ENCODE assay signal across 8 mouse cellular contexts in genomic region chr16:30282844-30283495, GRCm38 (mm10). TPM values are rescaled to one million over a fixed set of nuclear protein-coding genes. Genes with fewer than 3 reads are reported as not detected.
DNase-seq lines count a peak whose midpoint lies in the region; ATAC-seq and TF ChIP-seq lines count a peak whose summit lies in the region.

Gene Lrrc15 (minus strand): TSS chr16:30283256.

- WGBS in lung, embryonic 14.5 days = 7% methylated on average over 34 of the region's 34 CpGs
- 9% methylated on average over 34 of the region's 34 CpGs for WGBS in lung, adult 2 months
- WGBS in embryonic facial prominence, embryonic 15.5 days = 9% methylated on average over 34 of the region's 34 CpGs

- H3ac ChIP-seq in myocyte (ENCODE audit: control insufficient read depth, insufficient read length) = no peak within 1 kb of the TSS

- no peak within 1 kb of the TSS for H3K27ac ChIP-seq in lung, embryonic 14.5 days (ENCODE audit: low read depth)
- H3K27ac ChIP-seq in embryonic facial prominence, embryonic 15.5 days (replicated peaks) = no peak within 1 kb of the TSS

- ATAC-seq in lung, embryonic 14.5 days (ENCODE audit: insufficient read depth) = peak; percentile 48; the same call in 1 of the 2 replicates
- ATAC-seq in embryonic facial prominence, embryonic 15.5 days (ENCODE audit: insufficient number of reproducible peaks, low FRiP score, low TSS enrichment, low read depth) = no peak

- H3K27me3 ChIP-seq in lung, embryonic 14.5 days (ENCODE audit: insufficient read depth, low read length) = peaks cover 16% of the 10 kb centered on the region
- H3K27me3 ChIP-seq in embryonic facial prominence, embryonic 15.5 days = peaks cover 35% of the 10 kb centered on the region
- no peaks in the 10 kb centered on the region for H3K27me3 ChIP-seq in myocyte (ENCODE audit: control insufficient read depth, insufficient read depth, insufficient read length)

- H3K4me1 ChIP-seq in lung, embryonic 14.5 days (ENCODE audit: insufficient read depth) = peaks cover 10% of the 10 kb centered on the region; the same call in 1 of the 2 replicates
- no peaks in the 10 kb centered on the region for H3K4me1 ChIP-seq in lung, adult 2 months (ENCODE audit: control insufficient read depth, insufficient read depth, low read length)
- H3K4me1 ChIP-seq in embryonic facial prominence, embryonic 15.5 days = peaks cover 45% of the 10 kb centered on the region

- peak; percentile 42 for TF ChIP-seq CTCF in lung, embryonic 14.5 days (IDR thresholded peaks at IDR 0.05; ENCODE audit: low read depth)
- no peak for TF ChIP-seq CTCF in lung, adult 2 months (IDR thresholded peaks at IDR 0.05; ENCODE audit: insufficient read depth, low read length)

- TF ChIP-seq POLR2A in lung, adult 2 months (IDR thresholded peaks at IDR 0.05; ENCODE audit: borderline replicate concordance, extremely low read depth, low read depth, low read length) = no peak
- no peak for TF ChIP-seq POLR2A in myocyte (IDR thresholded peaks at IDR 0.05; ENCODE audit: insufficient read length, low read depth)

- H3K9ac ChIP-seq in lung, embryonic 14.5 days = peak within 1 kb of the TSS; percentile 15; the same call in 1 of the 2 replicates
- H3K9ac ChIP-seq in embryonic facial prominence, embryonic 15.5 days = no peak within 1 kb of the TSS

- no peaks in the 10 kb centered on the region for H3K36me3 ChIP-seq in lung, embryonic 14.5 days (ENCODE audit: insufficient read depth)
- no peaks in the 10 kb centered on the region for H3K36me3 ChIP-seq in embryonic facial prominence, embryonic 15.5 days
- no peaks in the 10 kb centered on the region for H3K36me3 ChIP-seq in myocyte (ENCODE audit: control insufficient read depth, insufficient read depth)

- H3K4me3 ChIP-seq in lung, embryonic 14.5 days (ENCODE audit: low read depth, low read length) = peak within 1 kb of the TSS; percentile 25
- H3K4me3 ChIP-seq in lung, adult 2 months (replicated peaks; ENCODE audit: extremely low read depth, low read depth, low read length) = no peak within 1 kb of the TSS
- peak within 1 kb of the TSS; percentile 32 for H3K4me3 ChIP-seq in embryonic facial prominence, embryonic 15.5 days (replicated peaks)
- H3K4me3 ChIP-seq in myocyte = no peak within 1 kb of the TSS

- no peaks in the 10 kb centered on the region for H3K79me2 ChIP-seq in myocyte (ENCODE audit: control insufficient read depth, insufficient read depth)

- H3K9me3 ChIP-seq in lung, embryonic 14.5 days (ENCODE audit: low read depth, low read length) = no peaks in the 10 kb centered on the region
- no peaks in the 10 kb centered on the region for H3K9me3 ChIP-seq in embryonic facial prominence, embryonic 15.5 days (replicated peaks)

- peak; percentile 55 for DNase-seq in lung, embryonic 14.5 days
- no peak for DNase-seq in lung, adult 2 months
- peak; percentile 29 for DNase-seq in kidney, postnatal 10 days
- no peak for DNase-seq in urinary bladder, adult 18-20 months (ENCODE audit: low spot score in 2 of 2)
- DNase-seq in left cerebral cortex, adult 18-20 months (ENCODE audit: low spot score in 2 of 2) = no peak
- DNase-seq in ovary, postnatal 14 days (ENCODE audit: low spot score) = no peak

- peak within 1 kb of the TSS; percentile 59 for H3K4me2 ChIP-seq in lung, embryonic 14.5 days
- peak within 1 kb of the TSS; percentile 53 for H3K4me2 ChIP-seq in embryonic facial prominence, embryonic 15.5 days (replicated peaks)
- H3K4me2 ChIP-seq in myocyte (ENCODE audit: low read depth) = peak within 1 kb of the TSS; percentile 51

TF ChIP-seq in myocyte, 11 proteins besides CTCF, POLR2A, EP300 and RAD21:
- TF ChIP-seq MYOG (IDR thresholded peaks at IDR 0.05; ENCODE audit: control insufficient read depth in 1 of 3, insufficient read depth in 1 of 3, insufficient read length in 2 of 3, low read depth in 2 of 3) (no peak), POLR2AphosphoS2 (IDR thresholded peaks at IDR 0.05; ENCODE audit: insufficient read length, low read depth) (no peak), CEBPB (IDR thresholded peaks at IDR 0.05; ENCODE audit: insufficient read depth, poor library complexity, severe bottlenecking) (no peak), TCF3 (IDR thresholded peaks at IDR 0.05; ENCODE audit: insufficient read length, low read depth) (no peak), REST (IDR thresholded peaks at IDR 0.05; ENCODE audit: insufficient read depth, insufficient read length) (no peak), SRF (IDR thresholded peaks at IDR 0.05; ENCODE audit: control insufficient read depth, insufficient read length, low read depth) (no peak)
TF ChIP-seq in myocyte: peak in this region for 0.

RNA-seq across cellular contexts. Expression of gene Lrrc15, which starts in this region (rescaled TPM):
- 0.54 and 0.79 TPM in 2 replicates for polyA plus RNA-seq in lung, embryonic 14.5 days (2014; fragmentation: Nextera tagmentation; extraction: Ambion mirVana)
- 0.03 and 0.04 TPM in 2 replicates for polyA plus RNA-seq in lung, adult 2 months (2012; rRNA removed)
- polyA plus RNA-seq in embryonic facial prominence, embryonic 15.5 days (2015; fragmentation: Nextera tagmentation; extraction: Ambion mirVana) = 4.9 and 5.9 TPM in 2 replicates
- 0.04 TPM for polyA plus RNA-seq in myocyte (2012; fragmentation: generic; extraction: Trizol)
- not detected for total RNA-seq in left cerebral cortex, adult 18-20 months (2021)

Comparison
In these comparisons a context has a peak if more than half of its experiments do, and no peak if none do; other contexts are left out.
1. Peak in DNase-seq, ATAC-seq, H3K4me3 ChIP-seq, H3K9ac ChIP-seq and H3K4me2 ChIP-seq in lung, embryonic 14.5 days; RNA of the gene not detected or under 1 TPM.